Mouse (Mus musculus): Measurements from ENCODE around the gene Ankrd35. TPM values are rescaled to one million over a fixed set of nuclear protein-coding genes. Genes with fewer than 3 reads are reported as not detected.
A peak's percentile ranks its signal among the peaks of the same experiment; 100 is the strongest.
"Not testable (repeated sequence)": the region's sequence is repeated elsewhere in the genome, so short reads cannot be mapped to it uniquely, and the experiment has no call there.

Gene Ankrd35
- polyA plus RNA-seq, 1 experiment from 2014 or later, result 1.1 TPM

- H3K4me2 ChIP-seq (replicated peaks), result no peak overlapping the region
- ATAC-seq (ENCODE audit: insufficient number of reproducible peaks, insufficient read depth, low FRiP score, low TSS enrichment), result no peak
- H3K9me3 ChIP-seq, result no peaks in the 10 kb centered on the region
- H3K36me3 ChIP-seq, result no peaks in the 10 kb centered on the region
- peaks cover 5% of the 10 kb centered on the region for H3K4me1 ChIP-seq
- 84% methylated on average over 3 of the region's 3 CpGs for WGBS
- H3K9ac ChIP-seq, result no peak overlapping the region
- H3K27ac ChIP-seq, result no peak overlapping the region
- peaks cover 13% of the 10 kb centered on the region; the same call in 1 of the 2 replicates for H3K27me3 ChIP-seq
- no peak overlapping the region for H3K4me3 ChIP-seq
Observed at GRCm38 (mm10) chr3:96675171-96675570, 5.2 kb downstream of the Ankrd35 start.

GRCm38 (mm10) chr3:96675690-96676089 is 5.8 kb downstream of the Ankrd35 start:
- Histone ChIP-seq H3K4me1 (peaks cover 5% of the 10 kb centered on the region), H3K4me2 (replicated peaks) (no peak overlapping the region), H3K4me3 (no peak overlapping the region), H3K9me3 (no peaks in the 10 kb centered on the region), H3K9ac (no peak overlapping the region), H3K36me3 (no peaks in the 10 kb centered on the region), H3K27me3 (peaks cover 13% of the 10 kb centered on the region; the same call in 1 of the 2 replicates), H3K27ac (no peak overlapping the region)
- no peak for ATAC-seq (ENCODE audit: insufficient number of reproducible peaks, insufficient read depth, low FRiP score, low TSS enrichment)
- 41% methylated on average over 3 of the region's 3 CpGs for whole genome bisulfite sequencing

GRCm38 (mm10) chr3:96678456-96678855 is 8.5 kb downstream of the Ankrd35 start:
- 63% methylated on average over 7 of the region's 7 CpGs for WGBS
- Histone ChIP-seq H3K4me1 (peaks cover 5% of the 10 kb centered on the region), H3K27me3 (peaks cover 13% of the 10 kb centered on the region; the same call in 1 of the 2 replicates), H3K9ac (no peak overlapping the region), H3K4me2 (replicated peaks) (no peak overlapping the region), H3K27ac (no peak overlapping the region), H3K4me3 (no peak overlapping the region), H3K36me3 (no peaks in the 10 kb centered on the region), H3K9me3 (no peaks in the 10 kb centered on the region)
- ATAC-seq (ENCODE audit: insufficient number of reproducible peaks, insufficient read depth, low FRiP score, low TSS enrichment), result no peak

- no peak overlapping the region for H3K27ac ChIP-seq
- peaks cover 3% of the 10 kb centered on the region for H3K4me1 ChIP-seq
- no peaks in the 10 kb centered on the region for H3K36me3 ChIP-seq
- no peaks in the 10 kb centered on the region for H3K9me3 ChIP-seq
- peaks cover 20% of the 10 kb centered on the region; the same call in 1 of the 2 replicates for H3K27me3 ChIP-seq
- H3K4me3 ChIP-seq, result no peak overlapping the region
- WGBS, result 31% methylated on average over 5 of the region's 5 CpGs
- no peak overlapping the region for H3K9ac ChIP-seq
- no peak for ATAC-seq (ENCODE audit: insufficient number of reproducible peaks, insufficient read depth, low FRiP score, low TSS enrichment)
- no peak overlapping the region for H3K4me2 ChIP-seq (replicated peaks)
Observed at GRCm38 (mm10) chr3:96679159-96679674, 9.3 kb downstream of the Ankrd35 start.

GRCm38 (mm10) chr3:96680269-96680956 is 10.5 kb downstream of the Ankrd35 start:
- no peak overlapping the region for H3K4me3 ChIP-seq
- peaks cover 22% of the 10 kb centered on the region; the same call in 1 of the 2 replicates for H3K27me3 ChIP-seq
- 25% methylated on average over 12 of the region's 12 CpGs for whole genome bisulfite sequencing
- H3K4me1 ChIP-seq, result 0 out of 2 replicates have a peak, but pooled peaks cover 3% of the 10 kb centered on the region
- H3K9ac ChIP-seq, result no peak overlapping the region
- no peaks in the 10 kb centered on the region for H3K36me3 ChIP-seq
- no peak overlapping the region for H3K27ac ChIP-seq
- no peak for ATAC-seq (ENCODE audit: insufficient number of reproducible peaks, insufficient read depth, low FRiP score, low TSS enrichment)
- no peak overlapping the region for H3K4me2 ChIP-seq (replicated peaks)
- H3K9me3 ChIP-seq, result no peaks in the 10 kb centered on the region

- H3K4me1 ChIP-seq, result 0 out of 2 replicates have a peak, but pooled peaks cover 3% of the 10 kb centered on the region
- H3K9ac ChIP-seq, result no peak overlapping the region
- H3K4me2 ChIP-seq (replicated peaks), result no peak overlapping the region
- no peaks in the 10 kb centered on the region for H3K36me3 ChIP-seq
- 80% methylated on average over 3 of the region's 3 CpGs for WGBS
- H3K27ac ChIP-seq, result no peak overlapping the region
- no peak for ATAC-seq (ENCODE audit: insufficient number of reproducible peaks, insufficient read depth, low FRiP score, low TSS enrichment)
- peaks cover 22% of the 10 kb centered on the region; the same call in 1 of the 2 replicates for H3K27me3 ChIP-seq
- no peaks in the 10 kb centered on the region for H3K9me3 ChIP-seq
- no peak overlapping the region for H3K4me3 ChIP-seq
Observed at GRCm38 (mm10) chr3:96683496-96683895, 13.6 kb downstream of the Ankrd35 start.

GRCm38 (mm10) chr3:96684151-96684821 is 14.4 kb downstream of the Ankrd35 start:
- WGBS, result 54% methylated on average over 17 of the region's 17 CpGs
- H3K36me3 ChIP-seq, result no peaks in the 10 kb centered on the region
- 0 out of 2 replicates have a peak, but pooled peaks cover 3% of the 10 kb centered on the region for H3K4me1 ChIP-seq
- 0 out of 2 replicates have a peak overlapping the region, but pooled peaks have one; percentile 24 for H3K9ac ChIP-seq
- ATAC-seq (ENCODE audit: insufficient number of reproducible peaks, insufficient read depth, low FRiP score, low TSS enrichment), result no peak
- peaks cover 19% of the 10 kb centered on the region; the same call in 1 of the 2 replicates for H3K27me3 ChIP-seq
- H3K27ac ChIP-seq, result no peak overlapping the region
- H3K9me3 ChIP-seq, result no peaks in the 10 kb centered on the region
- H3K4me3 ChIP-seq, result 0 out of 2 replicates have a peak overlapping the region, but pooled peaks have one; percentile 17
- peak overlapping the region; percentile 44 for H3K4me2 ChIP-seq (replicated peaks)

GRCm38 (mm10) chr3:96684822-96685156 is 14.9 kb downstream of the Ankrd35 start:
- WGBS, result 31% methylated on average over 28 of the region's 28 CpGs

GRCm38 (mm10) chr3:96686057-96686456 is 16.1 kb downstream of the Ankrd35 start:
- not testable (repeated sequence) for H3K4me2 ChIP-seq (replicated peaks); ATAC-seq (ENCODE audit: insufficient number of reproducible peaks, insufficient read depth, low FRiP score, low TSS enrichment); H3K9me3 ChIP-seq; H3K9ac ChIP-seq; H3K27ac ChIP-seq; H3K4me1 ChIP-seq; H3K36me3 ChIP-seq; H3K4me3 ChIP-seq
- H3K27me3 ChIP-seq, result 0 out of 2 replicates have a peak, but pooled peaks cover 12% of the 10 kb centered on the region
- 97% methylated on average over 5 of the region's 5 CpGs for WGBS

More at GRCm38 (mm10) chr3:96684822-96685156, 14.9 kb downstream of the Ankrd35 start:
- Histone ChIP-seq H3K27me3 (0 out of 2 replicates have a peak, but pooled peaks cover 14% of the 10 kb centered on the region), H3K4me3 (0 out of 2 replicates have a peak overlapping the region, but pooled peaks have one; percentile 17), H3K9me3 (no peaks in the 10 kb centered on the region), H3K36me3 (no peaks in the 10 kb centered on the region), H3K4me2 (replicated peaks) (peak overlapping the region; percentile 44), H3K9ac (0 out of 2 replicates have a peak overlapping the region, but pooled peaks have one; percentile 24), H3K4me1 (0 out of 2 replicates have a peak, but pooled peaks cover 3% of the 10 kb centered on the region), H3K27ac (no peak overlapping the region)
- no peak for ATAC-seq (ENCODE audit: insufficient number of reproducible peaks, insufficient read depth, low FRiP score, low TSS enrichment)

- Histone ChIP-seq H3K4me1 (peaks cover 7% of the 10 kb centered on the region; the same call in 1 of the 2 replicates), H3K27ac (no peak overlapping the region), H3K36me3 (no peaks in the 10 kb centered on the region), H3K4me2 (replicated peaks) (no peak overlapping the region), H3K4me3 (no peak overlapping the region), H3K27me3 (0 out of 2 replicates have a peak, but pooled peaks cover 6% of the 10 kb centered on the region), H3K9me3 (no peaks in the 10 kb centered on the region), H3K9ac (no peak overlapping the region)
- no peak for ATAC-seq (ENCODE audit: insufficient number of reproducible peaks, insufficient read depth, low FRiP score, low TSS enrichment)
- 80% methylated on average over 11 of the region's 11 CpGs for WGBS
Observed at GRCm38 (mm10) chr3:96688854-96689253, 18.9 kb downstream of the Ankrd35 start.

- peaks cover 4% of the 10 kb centered on the region; the same call in 1 of the 2 replicates for H3K4me1 ChIP-seq
- no peaks in the 10 kb centered on the region for H3K9me3 ChIP-seq
- H3K4me3 ChIP-seq, result no peak overlapping the region
- H3K4me2 ChIP-seq (replicated peaks), result no peak overlapping the region
- no peaks in the 10 kb centered on the region for H3K27me3 ChIP-seq
- H3K36me3 ChIP-seq, result no peaks in the 10 kb centered on the region
- 46% methylated on average over 3 of the region's 3 CpGs for WGBS
- H3K9ac ChIP-seq, result no peak overlapping the region
- H3K27ac ChIP-seq, result no peak overlapping the region
- no peak for ATAC-seq (ENCODE audit: insufficient number of reproducible peaks, insufficient read depth, low FRiP score, low TSS enrichment)
Observed at GRCm38 (mm10) chr3:96690298-96690697, 20.4 kb downstream of the Ankrd35 start.
